Mouse (Mus musculus) forebrain, embryonic 10.5 days (tissue): Measurements from ENCODE around the gene Ly6g5c. TPM values are rescaled to one million over a fixed set of nuclear protein-coding genes. Genes with fewer than 3 reads are reported as not detected.

Experiments
- DNase-seq: peaks from one replicate; pipeline ENCODE4 v3.0.0-alpha.2; 2017; ENCODE audit warnings: low spot score; ENCODE audit errors: extremely low spot score
- H3K27ac ChIP-seq: fragments of 300-500 bp; sonication (generic); 2 replicates; pipeline ENCODE4 v1.5.1; 2016; ENCODE audit warnings: mild to moderate bottlenecking
- H3K27me3 ChIP-seq: fragments of 300-500 bp; sonication (generic); 2 replicates; pipeline ENCODE4 v1.6.1; 2016; ENCODE audit warnings: mild to moderate bottlenecking; ENCODE audit not compliant: poor library complexity, severe bottlenecking
- H3K36me3 ChIP-seq: fragments of 300-500 bp; sonication (generic); replicated peaks from 2 replicates; pipeline ENCODE4 v1.6.1; 2016; ENCODE audit warnings: mild to moderate bottlenecking, moderate library complexity
- H3K4me1 ChIP-seq: fragments of 300-500 bp; sonication (generic); 2 replicates; pipeline ENCODE4 v1.6.1; 2016
- H3K4me3 ChIP-seq: fragments of 300-500 bp; sonication (generic); 2 replicates; pipeline ENCODE4 v1.5.1; 2016; ENCODE audit warnings: mild to moderate bottlenecking, moderate library complexity
- H3K9me3 ChIP-seq: fragments of 300-500 bp; sonication (generic); 2 replicates; pipeline ENCODE4 v1.6.1; 2016; ENCODE audit warnings: mild to moderate bottlenecking, moderate library complexity
- WGBS: fragments of 180-500 bp; shearing (Covaris S2); methylation state at CpG from one replicate; pipeline ENCODE4 v1.1.7; 2016; 5-methylcytosine and 5-hydroxymethylcytosine counted together
- polyA plus RNA-seq: library from polyadenylated mRNA; unstranded; fragments of >200 nt; fragmentation: Nextera tagmentation; extraction: Ambion mirVana; gene quantifications from 2 replicates; pipeline ENCODE4 v1.2.1, GENCODE M21; 2016

Ly6g5c gene
- polyA plus RNA-seq, result not detected in 2 replicates

- no peaks in the 10 kb centered on the region for H3K27me3 ChIP-seq
- no peak within 1 kb of the TSS for H3K4me3 ChIP-seq
- no peak for DNase-seq
- 91% methylated on average over 6 of the region's 6 CpGs for WGBS
- peaks cover 11% of the 10 kb centered on the region for H3K4me1 ChIP-seq
- no peaks in the 10 kb centered on the region for H3K9me3 ChIP-seq
- H3K36me3 ChIP-seq, result peaks cover 7% of the 10 kb centered on the region
- no peak within 1 kb of the TSS for H3K27ac ChIP-seq
Measured at GRCm38 (mm10) chr17:35108097-35108496, at the start of gene Ly6g5c. Ly6g5c (plus strand) TSS chr17:35108279.

GRCm38 (mm10) chr17:35058316-35058715, 49.8 kb upstream of the Ly6g5c start:
- Histone ChIP-seq H3K4me3 (peak overlapping the region; percentile 87), H3K36me3 (peaks cover 81% of the 10 kb centered on the region), H3K4me1 (peaks cover 40% of the 10 kb centered on the region), H3K9me3 (peaks cover 8% of the 10 kb centered on the region; the same call in 1 of the 2 replicates), H3K27ac (peak overlapping the region; percentile 98), H3K27me3 (peaks cover 21% of the 10 kb centered on the region)
- no peak for DNase-seq
- WGBS, result 82% methylated on average over 9 of the region's 9 CpGs

GRCm38 (mm10) chr17:35058911-35059892, 48.9 kb upstream of the Ly6g5c start, which contains the start of gene Ddah2:
Ddah2 (plus strand) TSS chr17:35059035.
- Histone ChIP-seq H3K4me3 (peak within 1 kb of the TSS; percentile 87), H3K27ac (peak within 1 kb of the TSS; percentile 98), H3K4me1 (peaks cover 44% of the 10 kb centered on the region), H3K36me3 (peaks cover 75% of the 10 kb centered on the region), H3K9me3 (peaks cover 3% of the 10 kb centered on the region; the same call in 1 of the 2 replicates), H3K27me3 (peaks cover 30% of the 10 kb centered on the region)
- DNase-seq, result peak; percentile 96
- WGBS, result under 1% methylated on average over 57 of the region's 57 CpGs

GRCm38 (mm10) chr17:35060071-35060470, 48.0 kb upstream of the Ly6g5c start:
- H3K27me3 ChIP-seq, result peaks cover 38% of the 10 kb centered on the region
- H3K36me3 ChIP-seq, result peaks cover 66% of the 10 kb centered on the region
- peak overlapping the region; percentile 98 for H3K27ac ChIP-seq
- H3K4me1 ChIP-seq, result peaks cover 53% of the 10 kb centered on the region
- H3K4me3 ChIP-seq, result peak overlapping the region; percentile 87
- WGBS, result 31% methylated on average over 14 of the region's 14 CpGs
- H3K9me3 ChIP-seq, result no peaks in the 10 kb centered on the region
- no peak for DNase-seq

GRCm38 (mm10) chr17:35060737-35061297, 47.3 kb upstream of the Ly6g5c start:
- Histone ChIP-seq H3K4me3 (peak overlapping the region; percentile 87), H3K27ac (peak overlapping the region; percentile 98; the same call in 1 of the 2 replicates), H3K9me3 (no peaks in the 10 kb centered on the region), H3K27me3 (peaks cover 46% of the 10 kb centered on the region), H3K4me1 (peaks cover 60% of the 10 kb centered on the region), H3K36me3 (peaks cover 59% of the 10 kb centered on the region)
- 62% methylated on average over 22 of the region's 22 CpGs for WGBS
- no peak for DNase-seq

GRCm38 (mm10) chr17:35061299-35061698, 46.8 kb upstream of the Ly6g5c start:
- Histone ChIP-seq H3K27me3 (peaks cover 51% of the 10 kb centered on the region), H3K4me3 (peak overlapping the region; percentile 87; the same call in 1 of the 2 replicates), H3K4me1 (peaks cover 64% of the 10 kb centered on the region), H3K36me3 (peaks cover 54% of the 10 kb centered on the region), H3K27ac (no peak overlapping the region), H3K9me3 (no peaks in the 10 kb centered on the region)
- 86% methylated on average over 8 of the region's 8 CpGs for WGBS
- DNase-seq, result no peak

GRCm38 (mm10) chr17:35063466-35063865, 44.6 kb upstream of the Ly6g5c start:
- DNase-seq, result no peak
- Histone ChIP-seq H3K4me3 (0 out of 2 replicates have a peak overlapping the region, but pooled peaks have one; percentile 1), H3K27ac (no peak overlapping the region), H3K4me1 (peaks cover 55% of the 10 kb centered on the region), H3K9me3 (no peaks in the 10 kb centered on the region), H3K27me3 (peaks cover 72% of the 10 kb centered on the region), H3K36me3 (peaks cover 35% of the 10 kb centered on the region)
- WGBS, result 92% methylated on average over 3 of the region's 3 CpGs

GRCm38 (mm10) chr17:35064378-35064877, 43.7 kb upstream of the Ly6g5c start:
- H3K4me3 ChIP-seq, result peak overlapping the region; percentile 50
- H3K4me1 ChIP-seq, result peaks cover 47% of the 10 kb centered on the region
- H3K27me3 ChIP-seq, result peaks cover 82% of the 10 kb centered on the region
- no peak for DNase-seq
- H3K36me3 ChIP-seq, result peaks cover 35% of the 10 kb centered on the region
- WGBS, result 28% methylated on average over 10 of the region's 10 CpGs
- peak overlapping the region; percentile 77 for H3K27ac ChIP-seq
- H3K9me3 ChIP-seq, result no peaks in the 10 kb centered on the region

GRCm38 (mm10) chr17:35064951-35065947, 42.8 kb upstream of the Ly6g5c start, which contains the start of gene Ly6g6c:
Ly6g6c (plus strand) TSS chr17:35065388.
- DNase-seq, result peak; percentile 50
- Histone ChIP-seq H3K4me1 (peaks cover 39% of the 10 kb centered on the region), H3K27me3 (peaks cover 84% of the 10 kb centered on the region), H3K9me3 (no peaks in the 10 kb centered on the region), H3K27ac (peak within 1 kb of the TSS; percentile 77), H3K36me3 (peaks cover 32% of the 10 kb centered on the region), H3K4me3 (peak within 1 kb of the TSS; percentile 50)
- 1% methylated on average over 48 of the region's 48 CpGs for WGBS

- WGBS, result 44% methylated on average over 10 of the region's 10 CpGs
- H3K27ac ChIP-seq, result peak within 1 kb of the TSS; percentile 77
- H3K36me3 ChIP-seq, result peaks cover 24% of the 10 kb centered on the region
- DNase-seq, result no peak
- H3K4me1 ChIP-seq, result peaks cover 31% of the 10 kb centered on the region
- no peaks in the 10 kb centered on the region for H3K9me3 ChIP-seq
- H3K4me3 ChIP-seq, result peak within 1 kb of the TSS; percentile 50
- H3K27me3 ChIP-seq, result peaks cover 80% of the 10 kb centered on the region
Measured at GRCm38 (mm10) chr17:35066084-35066483, 42.0 kb upstream of the Ly6g5c start, which contains the start of gene Mpig6b. Mpig6b (minus strand) TSS chr17:35066184.

GRCm38 (mm10) chr17:35068213-35068914, 39.7 kb upstream of the Ly6g5c start:
- Histone ChIP-seq H3K27me3 (peaks cover 64% of the 10 kb centered on the region), H3K9me3 (no peaks in the 10 kb centered on the region), H3K4me1 (peaks cover 24% of the 10 kb centered on the region), H3K27ac (0 out of 2 replicates have a peak overlapping the region, but pooled peaks have one; percentile 6), H3K4me3 (no peak overlapping the region), H3K36me3 (peaks cover 2% of the 10 kb centered on the region)
- no peak for DNase-seq
- WGBS, result 89% methylated on average over 17 of the region's 17 CpGs
